Mouse (Mus musculus) stomach, postnatal 0 days (tissue): ENCODE data around the gene Eprs.

Experiments
- CTCF ChIP-seq: IDR thresholded peaks from 2 replicates; pipeline ENCODE4 v1.5.1; 2016; ENCODE audit warnings: antibody characterized with exemption, low read depth, mild to moderate bottlenecking, moderate library complexity
- EP300 ChIP-seq: optimal IDR thresholded peaks from 2 replicates; pipeline ENCODE3; 2016; ENCODE audit warnings: antibody characterized with exemption

DNA sequence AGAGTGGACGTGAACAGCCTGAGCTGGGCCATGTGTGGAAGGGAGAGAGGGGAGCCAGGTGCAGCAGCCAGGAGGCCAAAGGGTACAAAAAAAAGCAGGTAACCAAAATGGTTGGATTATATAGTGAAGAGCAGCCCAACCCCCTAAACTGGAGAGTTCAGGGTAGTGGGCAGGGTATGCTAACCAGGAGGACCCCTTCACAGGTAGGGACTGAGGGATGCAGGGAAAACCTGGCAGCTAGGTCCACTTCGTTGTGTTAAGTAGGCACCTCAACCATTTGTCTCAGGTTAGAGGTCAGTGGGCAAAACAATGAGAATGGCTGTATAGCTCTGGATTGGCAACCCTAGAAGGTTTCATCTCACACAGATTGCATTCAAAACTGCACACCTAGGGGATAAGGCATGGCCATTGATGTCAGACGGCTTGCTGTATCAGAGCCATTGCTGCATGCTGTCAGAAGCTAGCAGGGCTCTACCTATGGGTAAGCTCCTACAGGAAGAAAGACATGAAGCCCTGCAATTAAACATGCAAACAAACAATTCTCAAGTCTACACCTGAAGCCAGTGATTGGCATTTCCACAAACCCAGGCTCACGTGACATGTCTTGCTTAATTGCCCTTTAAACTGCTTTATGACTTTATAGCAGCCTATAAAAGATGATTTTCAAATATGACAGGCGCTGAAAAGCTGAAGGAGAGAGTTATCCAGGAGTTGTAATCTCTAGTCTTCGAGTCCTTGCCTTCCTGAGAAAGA is 68.6 kb downstream of the Eprs start:
- no peak for TF ChIP-seq CTCF
- TF ChIP-seq EP300 = no peak
